Mouse (Mus musculus) layer of hippocampus, adult 8-10 months (tissue): Measurements from ENCODE around the gene Trnp1. TPM values are rescaled to one million over a fixed set of nuclear protein-coding genes. Genes with fewer than 3 reads are reported as not detected.

Experiments used
- DNase-seq, 2 experiments: peaks; one replicate each; pipeline ENCODE4 v3.0.0; 2022; ENCODE audit warnings: low spot score in 2 of 2
- total RNA-seq, 4 experiments: library from RNA; stranded (reverse); gene quantifications; 2 replicates each; pipeline ENCODE4 v1.2.4; 2022

The Trnp1 gene
- total RNA-seq, 4 experiments from 2014 or later, result 159 to 177 (median 165) TPM

DNA sequence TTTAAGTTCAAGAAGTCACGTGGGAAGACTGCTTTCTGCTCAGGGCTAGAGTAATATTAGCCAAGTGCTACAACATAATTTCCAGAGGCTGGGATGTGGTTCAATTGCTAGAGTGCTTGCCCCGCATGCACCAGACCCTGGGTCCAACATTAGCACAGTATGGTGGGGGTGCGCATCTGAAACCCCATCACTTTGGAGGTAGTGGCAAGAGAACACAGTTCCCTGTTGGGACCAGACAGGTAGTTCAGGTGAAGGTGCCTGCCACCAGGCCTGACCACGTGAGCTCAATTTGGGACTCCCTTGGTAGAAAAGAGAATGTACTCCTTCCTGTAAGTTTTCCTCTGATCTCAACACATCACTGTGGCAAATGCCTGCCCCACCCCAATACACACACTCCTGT lies 3.5 kb downstream of the Trnp1 start:
- no peak for DNase-seq

GRCm38 (mm10) chr4:133494432-133494831 lies 3.9 kb downstream of the Trnp1 start:
- DNase-seq, result peak; percentile 69 to 83

- DNase-seq, result no peak
These were observed 4.5 kb downstream of the Trnp1 start for GRCm38 (mm10) chr4:133493895-133494294.

- DNase-seq, result no peak
These were observed 6.5 kb downstream of the Trnp1 start for GRCm38 (mm10) chr4:133491800-133492199.

- no peak for DNase-seq
These were observed 8.7 kb downstream of the Trnp1 start for GRCm38 (mm10) chr4:133489489-133490245.

DNA sequence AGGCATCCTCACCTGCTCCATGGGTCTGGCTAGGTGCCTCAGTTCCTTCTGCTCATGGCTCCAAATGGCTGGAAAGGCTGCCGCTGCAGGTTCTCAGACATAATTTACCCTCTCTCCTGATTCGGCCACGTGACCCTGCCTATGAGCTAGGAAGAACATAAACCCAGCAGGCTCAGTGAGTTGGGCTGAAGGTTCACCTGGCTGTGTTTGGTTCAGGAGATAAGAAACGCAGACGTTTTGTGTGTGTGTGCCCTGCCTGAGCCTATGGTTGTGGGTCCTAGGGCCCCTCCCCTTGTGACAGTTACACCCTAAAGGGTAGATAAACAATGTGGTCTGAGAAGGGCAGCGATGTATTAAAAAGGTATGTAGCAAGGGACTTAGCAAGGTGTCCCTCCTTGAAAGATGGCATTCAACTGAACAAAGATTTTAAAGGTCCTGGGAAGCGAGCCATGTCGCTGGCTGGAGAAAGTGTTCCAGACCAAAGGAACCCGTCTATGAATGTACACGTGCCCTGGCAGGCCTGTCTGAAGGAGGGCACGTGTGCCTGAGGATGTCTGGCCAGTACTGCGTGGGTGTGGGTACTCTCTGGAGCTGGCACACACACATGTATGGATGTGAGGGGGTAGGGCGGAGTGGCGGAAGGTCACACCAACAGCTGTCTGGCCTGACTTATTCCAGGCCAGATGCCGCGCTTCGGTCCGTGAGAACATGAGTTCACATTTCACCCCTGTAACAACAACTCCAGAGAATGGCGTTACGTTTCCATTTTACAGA lies 9.5 kb downstream of the Trnp1 start:
- DNase-seq, result no peak

GRCm38 (mm10) chr4:133486673-133487357 lies 11.5 kb downstream of the Trnp1 start:
- DNase-seq, result no peak

DNA sequence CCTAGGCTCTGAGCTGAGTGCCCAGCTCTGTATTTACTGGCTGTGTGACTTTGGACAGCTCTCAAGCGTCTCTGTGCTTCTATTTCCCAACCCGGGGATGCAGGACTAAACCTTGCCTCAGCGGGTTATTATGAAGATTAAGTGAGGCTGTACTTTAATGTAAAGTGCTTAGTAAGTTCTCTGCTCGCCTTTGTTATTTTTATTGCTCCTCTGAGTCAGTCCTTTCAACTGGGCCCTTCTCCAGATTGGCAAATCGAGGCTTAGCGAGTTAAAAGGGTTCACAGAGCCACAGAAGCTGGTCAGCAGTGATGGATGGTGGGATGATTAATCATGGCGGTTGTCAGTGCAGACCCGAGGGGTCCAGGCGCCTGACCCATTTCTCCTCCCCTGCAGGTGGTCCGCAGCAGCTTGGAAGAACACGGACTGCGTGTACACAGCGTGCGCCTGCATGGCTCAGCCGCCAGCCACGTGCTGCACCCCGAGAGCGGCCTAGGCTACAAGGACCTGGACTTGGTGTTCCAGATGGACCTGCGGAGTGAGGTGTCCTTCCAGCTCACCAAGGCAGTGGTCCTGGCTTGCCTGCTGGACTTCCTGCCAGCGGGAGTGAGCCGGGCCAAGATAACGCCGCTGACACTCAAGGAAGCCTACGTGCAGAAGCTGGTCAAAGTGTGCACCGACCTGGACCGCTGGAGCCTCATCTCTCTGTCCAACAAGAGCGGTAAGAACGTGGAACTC lies 12.5 kb downstream of the Trnp1 start:
- DNase-seq, result no peak

GRCm38 (mm10) chr4:133484266-133485025 lies 13.9 kb downstream of the Trnp1 start:
- no peak for DNase-seq

GRCm38 (mm10) chr4:133482479-133482878 lies 15.9 kb downstream of the Trnp1 start:
- DNase-seq, result no peak

DNA sequence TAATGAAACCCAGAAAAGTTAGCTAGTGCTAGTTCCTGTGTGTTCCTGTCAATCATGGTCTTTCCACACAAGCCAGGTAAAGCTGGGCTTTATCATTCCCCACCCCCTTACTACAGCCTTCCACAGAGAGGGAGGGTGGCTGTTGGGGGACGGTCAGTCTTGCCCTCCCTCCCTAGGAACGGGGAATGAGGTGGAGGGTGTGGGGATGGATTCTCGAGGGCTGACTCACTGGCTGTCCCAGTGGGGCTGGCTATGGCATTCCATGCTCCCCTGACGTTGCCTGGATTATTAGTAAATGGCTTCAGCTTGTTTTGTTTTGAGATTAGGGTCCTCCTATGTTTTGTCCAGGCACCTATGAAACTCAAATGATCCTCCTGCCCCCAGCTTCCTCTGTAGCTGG lies 16.9 kb downstream of the Trnp1 start:
- DNase-seq, result no peak

DNA sequence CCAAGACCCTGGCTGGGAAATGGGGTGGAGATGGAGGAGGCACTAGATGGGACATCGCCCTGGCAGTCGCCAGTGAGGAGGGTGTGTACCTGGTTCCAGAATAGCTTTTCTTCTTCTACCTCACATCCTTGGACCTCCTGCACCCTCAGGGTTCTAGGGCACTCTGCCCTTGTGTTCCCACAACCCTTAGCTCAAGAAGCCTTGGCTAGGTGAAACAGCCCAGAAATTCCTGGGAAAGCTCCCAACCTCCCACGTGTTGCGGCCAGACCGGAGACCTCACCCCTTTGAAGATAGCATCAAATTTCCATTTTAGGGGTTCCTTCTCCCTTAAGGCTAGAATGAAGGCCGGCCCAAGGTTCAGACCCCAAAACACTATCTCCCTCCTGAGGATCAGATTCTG lies 17.6 kb downstream of the Trnp1 start:
- no peak for DNase-seq

DNA sequence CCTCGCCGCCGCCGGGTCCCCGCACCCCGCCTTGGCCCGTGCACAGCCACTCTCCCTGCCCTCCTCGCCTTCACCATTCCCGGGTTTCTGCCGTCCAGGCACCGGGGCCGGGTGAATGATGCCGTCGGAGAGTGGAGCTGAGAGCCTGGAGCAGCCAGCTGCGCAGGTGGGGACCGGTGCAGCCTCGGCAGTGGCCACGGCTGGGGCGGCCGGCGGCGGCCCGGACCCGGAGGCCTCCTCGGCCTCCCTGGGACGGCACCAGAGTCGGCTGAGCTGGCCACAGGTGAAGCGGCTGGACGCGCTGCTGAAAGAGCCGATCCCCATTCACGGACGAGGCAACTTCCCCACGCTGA lies 18.2 kb downstream of the Trnp1 start:
- DNase-seq, result no peak

- peak; percentile 96 to 98 for DNase-seq
These were observed 18.7 kb downstream of the Trnp1 start, which contains the start of gene Tent5b for GRCm38 (mm10) chr4:133479458-133480184. Tent5b (plus strand) TSS chr4:133480132.

DNA sequence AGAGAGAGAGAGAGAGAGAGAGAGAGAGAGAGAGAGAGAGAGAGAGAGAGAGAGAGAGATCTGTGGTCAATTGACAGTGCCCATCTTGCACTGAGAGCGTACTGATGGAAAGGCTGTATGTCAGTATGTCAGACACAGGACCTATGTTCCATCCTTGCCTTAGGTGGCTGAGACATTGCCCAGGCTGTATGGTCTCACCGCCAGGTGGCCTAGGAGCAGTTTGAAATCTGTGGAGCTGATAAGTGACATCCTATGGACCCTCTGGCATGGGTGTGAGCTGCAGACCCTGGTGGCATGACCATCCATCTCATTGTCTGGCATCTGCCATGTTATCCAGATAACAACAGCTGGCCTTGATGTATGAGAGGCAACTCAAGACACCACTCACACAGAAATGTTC lies 24.5 kb downstream of the Trnp1 start:
- DNase-seq, result no peak

DNA sequence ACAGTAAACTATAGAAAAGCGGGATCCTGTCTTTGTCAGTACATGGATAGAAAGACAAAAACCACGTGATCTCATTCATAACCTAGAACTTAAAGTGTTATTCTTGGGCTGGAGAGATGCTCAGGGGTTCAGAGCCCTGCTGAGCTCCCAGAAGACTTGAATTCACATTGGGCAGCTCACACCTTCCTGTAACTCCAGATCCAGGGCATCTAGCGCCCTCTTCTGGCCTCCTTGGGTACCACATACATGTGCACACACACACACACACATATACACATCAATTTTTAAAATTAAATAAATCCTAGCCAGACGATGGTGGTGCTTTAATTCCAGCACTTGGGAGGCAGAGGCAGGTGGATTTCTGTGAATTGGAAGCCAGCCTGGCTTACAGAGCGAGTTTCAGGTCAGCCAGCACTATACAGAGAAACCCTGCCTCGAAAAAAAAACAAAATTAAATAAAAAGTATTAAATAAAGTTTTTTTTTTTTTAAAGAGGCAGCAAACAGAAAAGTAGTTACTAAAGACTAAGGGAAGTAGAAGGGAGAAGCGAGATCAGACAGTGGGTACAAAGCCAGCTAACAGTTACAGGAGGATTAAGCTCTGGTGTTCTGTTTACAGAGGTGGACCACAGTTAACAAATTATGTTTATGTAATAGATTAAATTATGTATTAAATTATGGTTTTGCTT lies 27.1 kb downstream of the Trnp1 start:
- DNase-seq, result no peak

DNA sequence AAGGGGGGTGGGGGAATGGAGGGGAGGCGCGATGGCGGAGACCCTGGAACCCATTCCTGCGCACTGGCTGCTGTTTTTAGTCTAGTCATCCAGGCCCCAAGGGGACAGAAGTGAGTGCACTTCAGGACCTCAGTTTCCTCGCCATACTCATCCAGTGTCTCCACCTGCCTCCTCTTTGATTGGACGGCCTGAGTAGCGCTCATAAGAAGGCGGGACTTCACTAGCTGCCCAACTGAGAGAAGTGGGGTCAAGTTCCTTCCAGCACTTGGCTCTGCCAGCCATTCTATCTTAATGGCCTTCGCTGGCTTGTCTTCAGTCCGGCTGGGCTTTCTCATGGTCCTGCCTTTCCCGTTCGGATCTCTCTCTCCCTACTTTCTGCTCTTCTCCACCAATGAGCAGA lies 29.2 kb downstream of the Trnp1 start:
- no peak for DNase-seq

DNA sequence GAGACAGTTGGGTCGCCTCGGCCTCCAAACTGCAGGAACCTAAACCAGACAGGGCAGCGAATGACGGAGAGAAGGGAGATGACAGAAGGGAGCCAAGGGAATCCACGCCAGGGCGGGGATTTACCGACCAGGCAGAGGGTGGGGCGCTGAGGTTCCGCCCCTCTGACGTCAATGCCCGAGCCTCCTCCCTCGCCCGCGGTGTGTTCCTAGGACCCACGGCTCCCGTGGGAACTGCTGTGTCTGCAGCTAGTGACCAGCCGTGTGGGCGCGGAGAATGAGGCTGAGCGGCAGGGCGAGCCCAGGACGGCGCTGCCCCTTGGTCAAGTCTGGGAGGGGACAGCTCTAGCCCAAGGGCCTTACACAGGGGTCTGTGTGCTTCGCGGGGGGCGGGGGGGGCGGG lies 30.3 kb downstream of the Trnp1 start:
- peak in 1 of 2 experiments; percentile 67 for DNase-seq

DNA sequence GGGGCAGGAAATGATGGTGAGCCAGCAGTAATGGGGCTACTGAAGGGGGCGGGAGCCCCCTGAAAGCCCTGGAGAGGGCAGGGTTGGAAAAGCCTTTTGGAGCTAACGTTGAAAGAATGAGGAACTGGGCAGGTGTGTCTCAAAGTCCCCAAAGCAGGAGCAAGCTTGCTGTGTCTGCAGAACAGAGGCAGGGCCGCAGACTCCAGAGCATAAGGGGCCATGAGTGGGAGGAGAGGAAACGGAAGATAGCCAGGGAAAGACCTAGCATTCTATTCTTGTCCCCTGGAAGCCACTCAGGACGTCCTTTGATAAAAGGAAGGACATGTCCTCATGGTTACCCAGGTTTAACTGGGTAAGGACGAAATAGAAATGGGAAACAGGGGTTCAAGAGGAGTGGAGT lies 35.2 kb downstream of the Trnp1 start:
- no peak for DNase-seq

DNA sequence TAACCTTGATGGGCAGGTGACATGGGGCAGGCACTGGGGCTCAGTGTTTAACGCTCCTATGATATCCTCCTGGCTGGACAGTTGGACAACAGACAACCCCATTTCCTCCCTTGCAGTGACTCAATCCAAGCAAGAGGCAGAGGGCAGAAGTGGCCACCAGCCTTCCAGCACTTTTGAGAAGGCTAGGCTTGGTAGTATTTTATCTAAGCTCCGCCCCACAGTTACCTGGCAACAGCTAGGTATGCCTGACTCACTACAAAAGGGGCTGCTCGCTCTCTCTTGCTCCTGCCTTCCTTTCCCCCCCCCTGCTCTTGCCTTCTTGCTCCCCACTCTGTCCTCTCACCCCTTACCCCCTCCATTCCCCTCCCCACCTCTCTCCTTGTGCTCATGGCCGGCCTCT lies 37.0 kb downstream of the Trnp1 start:
- no peak for DNase-seq
